Mouse (Mus musculus) CH12.LX (cell line): ENCODE measurements at regions not wholly inside any gene's neighbourhood (a gene's known extent, or its start where the extent isn't known, plus 50 kb on each side); places are given as distances from the start of the nearest gene placed in this dataset.

Experiments
- DNase-seq: peaks from one replicate; pipeline ENCODE4 v3.0.0-alpha.2; 2013; ENCODE audit errors: extremely low read depth
- H3K27ac ChIP-seq: 2 replicates; pipeline ENCODE4 v1.5.1; 2012; ENCODE audit warnings: low read depth, mild to moderate bottlenecking, control low read depth, moderate library complexity; ENCODE audit not compliant: insufficient read depth
- H3K27me3 ChIP-seq: replicated peaks from 2 replicates; pipeline ENCODE3; 2012; ENCODE audit warnings: inconsistent platforms
- H3K36me3 ChIP-seq, 2 experiments: replicated peaks in 1 of 2; 2 replicates each; pipeline versions ENCODE3 to v1.6.1; 2012; ENCODE audit warnings: inconsistent platforms in 1 of 2, low read length in 1 of 2, mild to moderate bottlenecking in 1 of 2, mixed read lengths in 1 of 2, moderate library complexity in 1 of 2; ENCODE audit not compliant: control insufficient read depth in 1 of 2, insufficient read depth in 1 of 2
- H3K4me1 ChIP-seq, 2 experiments: 2 replicates each; pipeline ENCODE4 v1.6.1; 2012; ENCODE audit warnings: inconsistent platforms in 1 of 2, moderate library complexity in 1 of 2; ENCODE audit not compliant: insufficient read depth in 2 of 2, control insufficient read depth in 1 of 2
- H3K4me2 ChIP-seq: 2 replicates; pipeline ENCODE4 v1.6.1; 2012; ENCODE audit warnings: low read depth, mild to moderate bottlenecking, control low read depth; ENCODE audit not compliant: poor library complexity, insufficient read depth, severe bottlenecking
- H3K4me3 ChIP-seq, 3 experiments: fragments of 150-350 bp in 1 of 3; sonication (generic) in 1 of 3; replicated peaks in 1 of 3; 2 replicates each; pipeline versions ENCODE3 to v1.5.1; 2011 to 2012; ENCODE audit warnings: low read depth in 2 of 3, low read length in 2 of 3, mild to moderate bottlenecking in 2 of 3, moderate library complexity in 2 of 3, control low read depth in 1 of 3, improper control_type of control experiment in 1 of 3, inconsistent platforms in 1 of 3, mixed read lengths in 1 of 3; ENCODE audit not compliant: poor library complexity in 1 of 3
- H3K79me2 ChIP-seq: replicated peaks from 2 replicates; pipeline ENCODE4 v1.6.1; 2012; ENCODE audit warnings: mild to moderate bottlenecking, moderate library complexity; ENCODE audit not compliant: control insufficient read depth, poor library complexity, insufficient read depth, severe bottlenecking; ENCODE audit errors: extremely low read depth
- H3K9ac ChIP-seq: 2 replicates; pipeline ENCODE4 v1.6.1; 2012; ENCODE audit warnings: low read depth, mild to moderate bottlenecking, control low read depth, moderate library complexity; ENCODE audit not compliant: insufficient read depth
- H3K9me3 ChIP-seq: replicated peaks from 2 replicates; pipeline ENCODE3; 2012; ENCODE audit warnings: low read length, inconsistent platforms, mixed read lengths
- BHLHE40 ChIP-seq: IDR thresholded peaks from 2 replicates; pipeline ENCODE4 v1.6.1; 2011; ENCODE audit warnings: mild to moderate bottlenecking, low read depth, low read length, improper control_type of control experiment
- CHD2 ChIP-seq: IDR thresholded peaks from 2 replicates; pipeline ENCODE4 v1.6.1; 2011; ENCODE audit warnings: low read length, improper control_type of control experiment
- CTCF ChIP-seq, 2 experiments: IDR thresholded peaks in 1 of 2; conservative IDR thresholded peaks in 1 of 2; 2 replicates each; pipeline ENCODE4 v1.5.1; 2011 to 2012; ENCODE audit warnings: low read depth in 2 of 2, low read length in 2 of 2, improper control_type of control experiment in 1 of 2, inconsistent platforms in 1 of 2, mild to moderate bottlenecking in 1 of 2, moderate library complexity in 1 of 2
- ELF1 ChIP-seq: IDR thresholded peaks from 2 replicates; pipeline ENCODE4 v1.6.1; 2014; ENCODE audit warnings: low read depth, mild to moderate bottlenecking, inconsistent platforms, low read length, improper control_type of control experiment
- EP300 ChIP-seq: IDR thresholded peaks from 2 replicates; pipeline ENCODE4 v1.6.1; 2011; ENCODE audit warnings: low read length, improper control_type of control experiment
- ETS1 ChIP-seq: conservative IDR thresholded peaks from 2 replicates; pipeline ENCODE4 v1.6.1; 2012; ENCODE audit warnings: low read depth, mild to moderate bottlenecking, inconsistent platforms, low read length, improper control_type of control experiment, moderate library complexity
- JUND ChIP-seq: conservative IDR thresholded peaks from 2 replicates; pipeline ENCODE4 v1.6.1; 2011; ENCODE audit warnings: low read depth, low read length, improper control_type of control experiment
- KAT2A ChIP-seq: IDR thresholded peaks from 2 replicates; pipeline ENCODE4 v1.6.1; 2012; ENCODE audit warnings: low read length, improper control_type of control experiment, inconsistent platforms; ENCODE audit not compliant: insufficient replicate concordance
- MAFK ChIP-seq: IDR thresholded peaks from 2 replicates; pipeline ENCODE4 v1.6.1; 2011; ENCODE audit warnings: low read length, improper control_type of control experiment; ENCODE audit not compliant: insufficient replicate concordance
- MAZ ChIP-seq: IDR thresholded peaks from 2 replicates; pipeline ENCODE4 v1.6.1; 2012; ENCODE audit warnings: low read depth, mild to moderate bottlenecking, inconsistent platforms, low read length, improper control_type of control experiment, moderate library complexity
- MXI1 ChIP-seq: IDR thresholded peaks from 2 replicates; pipeline ENCODE4 v1.6.1; 2011; ENCODE audit warnings: mild to moderate bottlenecking, low read depth, low read length, improper control_type of control experiment
- NELFE ChIP-seq: IDR thresholded peaks from 2 replicates; pipeline ENCODE4 v1.6.1; 2011; ENCODE audit warnings: low read depth, low read length, improper control_type of control experiment
- POLR2A ChIP-seq: IDR thresholded peaks from 2 replicates; pipeline ENCODE4 v1.6.1; 2011; ENCODE audit warnings: low read depth, mild to moderate bottlenecking, improper control_type of control experiment, low read length
- POLR2AphosphoS2 ChIP-seq: IDR thresholded peaks from 2 replicates; pipeline ENCODE4 v1.6.1; 2011; ENCODE audit warnings: low read depth, low read length, improper control_type of control experiment
- TBP ChIP-seq: conservative IDR thresholded peaks from 2 replicates; pipeline ENCODE4 v1.6.1; 2011; ENCODE audit warnings: low read depth, low read length, improper control_type of control experiment
- USF2 ChIP-seq: conservative IDR thresholded peaks from 2 replicates; pipeline ENCODE4 v1.6.1; 2011; ENCODE audit warnings: low read depth, low read length, improper control_type of control experiment
- ZKSCAN1 ChIP-seq: IDR thresholded peaks from 2 replicates; pipeline ENCODE4 v1.6.1; 2012; ENCODE audit warnings: low read depth, inconsistent platforms, low read length, improper control_type of control experiment, borderline replicate concordance
- dilution Hi-C: fragments of 300-500 bp; cut with MboI; formaldehyde crosslinking; loops from 2 replicates; pipeline ENCODE4 v1.14.3; 2020; ENCODE audit warnings: low sequenced_read_pairs; ENCODE audit not compliant: extremely low pct_unique_long_range_greater_than_20kb, extremely low pct_ligation_motif_present
- in situ Hi-C: fragments of 300-500 bp; cut with MboI; formaldehyde crosslinking; loops from 3 replicates; pipeline ENCODE4 v1.14.3; 2019; ENCODE audit warnings: low sequenced_read_pairs, low pct_ligation_motif_present, low pct_unique_long_range_greater_than_20kb, mixed read lengths

- H3K4me2 ChIP-seq: no peak overlapping the region
- dilution Hi-C loops (no loop called here), in situ Hi-C loops (no loop called here)
- H3K4me3 ChIP-seq: no peak overlapping the region
- H3K27ac ChIP-seq: no peak overlapping the region
- H3K9ac ChIP-seq: no peak overlapping the region
- DNase-seq: no peak
- no peaks in the 10 kb centered on the region for H3K36me3 ChIP-seq
- no peaks in the 10 kb centered on the region for H3K79me2 ChIP-seq
- no peak for TF ChIP-seq ETS1
- TF ChIP-seq USF2: no peak
- no peak for TF ChIP-seq ZKSCAN1
- H3K9me3 ChIP-seq: peaks cover 3% of the 10 kb centered on the region
- H3K27me3 ChIP-seq: no peaks in the 10 kb centered on the region
- peaks cover 0 to 3% of the 10 kb centered on the region in 2 experiments; a peak in 1 of 4 replicates for H3K4me1 ChIP-seq
These were observed 78.0 kb upstream of the Lifr start for GRCm38 (mm10) chr15:7012446-7012845.

DNA sequence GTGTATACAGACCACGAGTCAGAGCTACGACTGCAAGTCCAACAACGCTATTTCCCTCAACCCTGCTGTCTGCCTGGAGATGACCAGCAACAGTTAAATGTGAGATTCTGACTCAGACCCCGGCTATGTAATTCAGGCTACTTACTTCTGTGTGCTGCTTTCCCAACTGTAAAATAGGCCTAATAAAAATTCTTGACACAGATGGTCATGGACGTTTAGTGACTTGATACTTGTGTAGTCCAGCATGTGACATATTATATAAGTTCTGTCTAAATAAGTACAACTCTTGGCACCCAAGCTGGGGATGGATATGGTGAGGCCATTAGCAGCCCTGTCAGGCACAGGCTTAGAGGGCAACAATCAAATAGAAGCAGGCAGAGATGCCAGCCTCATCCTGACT, 77.4 kb upstream of the Lifr start:
- no peak overlapping the region for H3K4me3 ChIP-seq
- no peaks in the 10 kb centered on the region for H3K79me2 ChIP-seq
- dilution Hi-C loops: no loop called here
- H3K9ac ChIP-seq: no peak overlapping the region
- peaks cover 3% of the 10 kb centered on the region for H3K9me3 ChIP-seq
- H3K27me3 ChIP-seq: no peaks in the 10 kb centered on the region
- peaks cover 0 to 5% of the 10 kb centered on the region in 2 experiments; a peak in 1 of 4 replicates for H3K4me1 ChIP-seq
- in situ Hi-C loops: no loop called here
- TF ChIP-seq ZKSCAN1: no peak
- no peak for TF ChIP-seq JUND
- TF ChIP-seq NELFE: no peak
- TF ChIP-seq POLR2AphosphoS2: no peak
- TF ChIP-seq MXI1: no peak
- no peak for TF ChIP-seq KAT2A
- no peak for TF ChIP-seq MAZ
- TF ChIP-seq ELF1: no peak
- no peak for TF ChIP-seq CHD2
- no peak for TF ChIP-seq MAFK
- TF ChIP-seq TBP: no peak
- TF ChIP-seq POLR2A: no peak
- H3K27ac ChIP-seq: no peak overlapping the region
- H3K36me3 ChIP-seq: no peaks in the 10 kb centered on the region
- H3K4me2 ChIP-seq: no peak overlapping the region
- DNase-seq: no peak

DNA sequence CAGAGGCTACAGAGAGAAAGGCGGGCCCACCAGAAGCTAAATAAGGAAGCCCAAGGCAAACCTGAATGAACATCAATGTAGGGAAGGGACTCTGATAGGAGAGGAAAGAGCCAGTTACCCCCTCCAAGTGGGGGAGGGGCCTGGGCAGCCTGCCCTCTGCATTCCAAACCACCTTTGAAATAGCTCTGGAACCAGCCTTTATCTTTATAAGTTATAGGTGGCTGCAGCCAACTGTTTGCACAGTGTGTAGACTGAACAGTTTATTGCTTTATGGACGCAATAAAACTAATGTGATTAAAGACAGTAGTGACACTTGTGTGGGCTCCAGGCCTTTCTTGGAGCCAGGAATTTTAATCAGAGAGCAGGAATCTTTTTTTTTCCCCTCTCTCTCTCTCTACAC, 75.4 kb upstream of the Lifr start:
- TF ChIP-seq CTCF (conservative IDR thresholded peaks at IDR 0.05 in 1 of 2, IDR thresholded peaks at IDR 0.05 in 1 of 2; ENCODE audit: low read depth in 2 of 2, low read length in 2 of 2): no peak
- no peak for TF ChIP-seq CHD2
- no peak for TF ChIP-seq EP300
- no peak for TF ChIP-seq BHLHE40
- in situ Hi-C loops (no loop called here), dilution Hi-C loops (no loop called here)
- H3K27me3 ChIP-seq: no peaks in the 10 kb centered on the region
- DNase-seq: no peak
- H3K79me2 ChIP-seq: no peaks in the 10 kb centered on the region
- H3K4me2 ChIP-seq: no peak overlapping the region
- no peaks in the 10 kb centered on the region for H3K36me3 ChIP-seq
- H3K27ac ChIP-seq: no peak overlapping the region
- peaks cover 0 to 5% of the 10 kb centered on the region in 2 experiments; a peak in 1 of 4 replicates for H3K4me1 ChIP-seq
- no peak overlapping the region for H3K9ac ChIP-seq
- peaks cover 3% of the 10 kb centered on the region for H3K9me3 ChIP-seq
- no peak overlapping the region for H3K4me3 ChIP-seq
